Mouse (Mus musculus) embryonic facial prominence, embryonic 10.5 days (tissue): ENCODE measurements around the gene Ctnnd2. TPM values are rescaled to one million over a fixed set of nuclear protein-coding genes. Genes with fewer than 3 reads are reported as not detected.

Source experiments
- DNase-seq: peaks from one replicate; pipeline ENCODE4 v3.0.0-alpha.2; 2017; ENCODE audit warnings: low spot score
- H3K27ac ChIP-seq: fragments of 300-500 bp; sonication (generic); replicated peaks from 2 replicates; pipeline ENCODE4 v1.5.1; 2016; ENCODE audit warnings: mild to moderate bottlenecking
- H3K27me3 ChIP-seq: fragments of 300-500 bp; sonication (generic); replicated peaks from 2 replicates; pipeline ENCODE4 v1.6.1; 2016; ENCODE audit warnings: low read depth, mild to moderate bottlenecking; ENCODE audit not compliant: poor library complexity, severe bottlenecking
- H3K36me3 ChIP-seq: fragments of 300-500 bp; sonication (generic); replicated peaks from 2 replicates; pipeline ENCODE4 v1.6.1; 2016; ENCODE audit warnings: mild to moderate bottlenecking, moderate library complexity
- H3K4me1 ChIP-seq: fragments of 300-500 bp; sonication (generic); 2 replicates; pipeline ENCODE4 v1.6.1; 2016
- H3K4me3 ChIP-seq: fragments of 300-500 bp; sonication (generic); 2 replicates; pipeline ENCODE4 v1.5.1; 2016; ENCODE audit warnings: mild to moderate bottlenecking, moderate library complexity
- H3K9me3 ChIP-seq: fragments of 300-500 bp; sonication (generic); 2 replicates; pipeline ENCODE4 v1.6.1; 2016; ENCODE audit warnings: mild to moderate bottlenecking
- WGBS: fragments of 180-500 bp; shearing (Covaris S2); methylation state at CpG from one replicate; pipeline ENCODE4 v1.1.7; 2016; 5-methylcytosine and 5-hydroxymethylcytosine counted together
- polyA plus RNA-seq: library from polyadenylated mRNA; unstranded; fragments of >200 nt; fragmentation: Nextera tagmentation; extraction: Ambion mirVana; gene quantifications from 2 replicates; pipeline ENCODE4 v1.2.1, GENCODE M21; 2016

Ctnnd2 gene
- polyA plus RNA-seq, 1 experiment from 2014 or later = 13.3 TPM

- Histone ChIP-seq H3K27me3 (no peaks in the 10 kb centered on the region), H3K4me3 (no peak overlapping the region), H3K27ac (no peak overlapping the region), H3K36me3 (no peaks in the 10 kb centered on the region), H3K9me3 (no peaks in the 10 kb centered on the region), H3K4me1 (no peaks in the 10 kb centered on the region)
- no peak for DNase-seq
- WGBS = 70% methylated on average over 1 of the region's 1 CpGs
Measured at GRCm38 (mm10) chr15:31022012-31022411, 849.6 kb downstream of the Ctnnd2 start.

GRCm38 (mm10) chr15:31022497-31022896 is 850.1 kb downstream of the Ctnnd2 start:
- 93% methylated on average over 3 of the region's 3 CpGs for WGBS
- H3K9me3 ChIP-seq = no peaks in the 10 kb centered on the region
- H3K4me1 ChIP-seq = no peaks in the 10 kb centered on the region
- no peak overlapping the region for H3K27ac ChIP-seq
- H3K4me3 ChIP-seq = no peak overlapping the region
- no peak for DNase-seq
- no peaks in the 10 kb centered on the region for H3K36me3 ChIP-seq
- H3K27me3 ChIP-seq = no peaks in the 10 kb centered on the region

DNA sequence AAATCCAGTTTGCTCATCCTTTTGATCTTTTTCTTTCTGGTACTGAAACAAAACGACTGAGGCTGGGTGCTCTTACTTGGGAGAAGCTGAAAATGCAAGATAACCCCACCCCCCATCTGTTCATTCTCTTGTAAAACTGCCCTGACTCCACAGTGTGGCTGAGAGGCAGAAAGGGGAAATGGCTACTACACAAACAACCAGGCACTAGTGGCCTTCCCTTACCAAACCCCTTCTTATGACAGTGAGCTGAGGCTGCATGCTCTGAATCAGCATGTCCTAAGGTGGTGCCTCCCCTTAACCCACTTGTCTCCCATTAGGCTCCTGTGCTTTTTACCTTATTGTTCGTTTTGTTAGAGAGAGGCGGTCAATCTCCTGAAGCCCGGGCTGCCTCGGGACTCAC is 851.4 kb downstream of the Ctnnd2 start:
- H3K4me1 ChIP-seq = no peaks in the 10 kb centered on the region
- H3K9me3 ChIP-seq = no peaks in the 10 kb centered on the region
- no peak for DNase-seq
- no peak overlapping the region for H3K4me3 ChIP-seq
- no peak overlapping the region for H3K27ac ChIP-seq
- no peaks in the 10 kb centered on the region for H3K27me3 ChIP-seq
- H3K36me3 ChIP-seq = no peaks in the 10 kb centered on the region
- WGBS = 84% methylated on average over 5 of the region's 5 CpGs

GRCm38 (mm10) chr15:31027448-31028230 is 855.2 kb downstream of the Ctnnd2 start:
- no peaks in the 10 kb centered on the region for H3K4me1 ChIP-seq
- no peaks in the 10 kb centered on the region for H3K27me3 ChIP-seq
- H3K27ac ChIP-seq = no peak overlapping the region
- H3K4me3 ChIP-seq = no peak overlapping the region
- DNase-seq = no peak
- no peaks in the 10 kb centered on the region for H3K36me3 ChIP-seq
- 91% methylated on average over 26 of the region's 26 CpGs for WGBS
- no peaks in the 10 kb centered on the region for H3K9me3 ChIP-seq

- Histone ChIP-seq H3K36me3 (no peaks in the 10 kb centered on the region), H3K4me1 (no peaks in the 10 kb centered on the region), H3K9me3 (no peaks in the 10 kb centered on the region), H3K27ac (no peak overlapping the region), H3K4me3 (no peak overlapping the region), H3K27me3 (no peaks in the 10 kb centered on the region)
- no peak for DNase-seq
- 70% methylated on average over 1 of the region's 1 CpGs for WGBS
Measured at GRCm38 (mm10) chr15:31044983-31045382, 872.6 kb downstream of the Ctnnd2 start.

GRCm38 (mm10) chr15:31051496-31051895 is 879.1 kb downstream of the Ctnnd2 start:
- WGBS = 82% methylated on average over 5 of the region's 5 CpGs
- no peaks in the 10 kb centered on the region for H3K36me3 ChIP-seq

DNA sequence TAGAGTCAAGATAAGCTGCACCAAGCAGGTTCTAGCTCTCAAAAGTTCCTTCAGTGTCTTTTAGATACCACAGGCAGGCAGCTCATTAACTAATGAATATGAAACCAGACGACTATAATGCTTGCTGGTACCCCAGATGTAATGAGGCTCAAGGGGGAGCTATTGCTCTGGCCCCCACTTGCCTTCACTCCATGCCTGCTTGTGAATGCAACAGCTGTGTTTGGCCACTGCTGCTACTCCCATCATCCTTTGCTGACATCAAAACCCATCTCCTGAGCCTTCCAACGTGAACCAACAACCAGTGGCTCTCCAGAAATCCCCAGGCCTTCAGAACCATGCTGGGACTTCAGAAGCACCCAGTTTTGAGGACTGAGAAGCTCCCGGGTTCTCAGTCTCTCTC is 883.8 kb downstream of the Ctnnd2 start:
- 63% methylated on average over 3 of the region's 3 CpGs for WGBS
- Histone ChIP-seq H3K27ac (no peak overlapping the region), H3K4me3 (no peak overlapping the region), H3K4me1 (no peaks in the 10 kb centered on the region), H3K36me3 (no peaks in the 10 kb centered on the region), H3K9me3 (no peaks in the 10 kb centered on the region), H3K27me3 (no peaks in the 10 kb centered on the region)
- no peak for DNase-seq

More at GRCm38 (mm10) chr15:31051496-31051895, 879.1 kb downstream of the Ctnnd2 start:
- H3K27ac ChIP-seq = no peak overlapping the region
- H3K4me3 ChIP-seq = no peak overlapping the region
- no peak for DNase-seq
- no peaks in the 10 kb centered on the region for H3K9me3 ChIP-seq
- no peaks in the 10 kb centered on the region for H3K27me3 ChIP-seq
- no peaks in the 10 kb centered on the region for H3K4me1 ChIP-seq

GRCm38 (mm10) chr15:31058315-31058714 is 885.9 kb downstream of the Ctnnd2 start:
- Histone ChIP-seq H3K9me3 (no peaks in the 10 kb centered on the region), H3K4me1 (no peaks in the 10 kb centered on the region), H3K27ac (no peak overlapping the region), H3K36me3 (no peaks in the 10 kb centered on the region), H3K27me3 (no peaks in the 10 kb centered on the region), H3K4me3 (no peak overlapping the region)
- WGBS = 93% methylated on average over 6 of the region's 6 CpGs
- no peak for DNase-seq

- 68% methylated on average over 3 of the region's 3 CpGs for WGBS
- Histone ChIP-seq H3K9me3 (no peaks in the 10 kb centered on the region), H3K27ac (no peak overlapping the region), H3K4me1 (no peaks in the 10 kb centered on the region), H3K4me3 (no peak overlapping the region), H3K36me3 (no peaks in the 10 kb centered on the region), H3K27me3 (no peaks in the 10 kb centered on the region)
- DNase-seq = no peak
Measured at GRCm38 (mm10) chr15:31063734-31064133, 891.3 kb downstream of the Ctnnd2 start.

- WGBS = 87% methylated on average over 2 of the region's 2 CpGs
- DNase-seq = no peak
Measured at GRCm38 (mm10) chr15:31068127-31068526, 895.7 kb downstream of the Ctnnd2 start.

DNA sequence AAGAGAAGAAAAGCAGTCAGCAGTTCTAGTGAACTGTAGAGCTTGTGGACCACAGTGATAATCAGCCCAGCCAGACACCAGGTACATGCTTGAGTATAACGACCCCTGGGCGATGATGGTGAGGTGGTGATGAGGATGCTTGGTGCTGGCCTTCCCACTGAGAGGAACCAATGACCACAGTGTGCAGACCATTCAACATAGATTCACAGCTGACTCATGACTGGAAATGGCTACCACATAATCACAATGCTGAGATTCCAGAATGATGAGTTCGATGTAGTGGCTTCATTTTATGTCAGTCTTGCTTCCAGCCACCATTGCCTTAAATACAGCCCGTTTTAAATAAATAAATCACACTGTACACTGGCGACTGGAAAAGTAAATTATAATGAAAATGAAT is 897.9 kb downstream of the Ctnnd2 start:
- no peaks in the 10 kb centered on the region for H3K4me1 ChIP-seq
- no peaks in the 10 kb centered on the region for H3K27me3 ChIP-seq
- H3K4me3 ChIP-seq = no peak overlapping the region
- DNase-seq = no peak
- no peaks in the 10 kb centered on the region for H3K9me3 ChIP-seq
- 87% methylated on average over 5 of the region's 5 CpGs for WGBS
- no peaks in the 10 kb centered on the region for H3K36me3 ChIP-seq
- no peak overlapping the region for H3K27ac ChIP-seq

More at GRCm38 (mm10) chr15:31068127-31068526, 895.7 kb downstream of the Ctnnd2 start:
- no peaks in the 10 kb centered on the region for H3K36me3 ChIP-seq
- H3K4me3 ChIP-seq = no peak overlapping the region
- H3K9me3 ChIP-seq = no peaks in the 10 kb centered on the region
- H3K4me1 ChIP-seq = no peaks in the 10 kb centered on the region
- H3K27ac ChIP-seq = no peak overlapping the region
- no peaks in the 10 kb centered on the region for H3K27me3 ChIP-seq
